Mouse (Mus musculus) liver, adult 2 months (tissue): Measurements from ENCODE around the gene Arhgap10. TPM values are rescaled to one million over a fixed set of nuclear protein-coding genes. Genes with fewer than 3 reads are reported as not detected.

ENCODE experiments used
- DNase-seq: peaks from one replicate; pipeline ENCODE4 v3.0.0-alpha.2; 2011; ENCODE audit warnings: low read depth, low spot score; ENCODE audit errors: extremely low read depth
- H3K27ac ChIP-seq: fragments of 200-500 bp; replicated peaks from 2 replicates; pipeline ENCODE4 v1.5.1; 2012; ENCODE audit warnings: low read depth, mild to moderate bottlenecking, control low read depth, inconsistent platforms, low read length; ENCODE audit not compliant: insufficient read depth
- H3K27me3 ChIP-seq: fragments of 200-500 bp; 2 replicates; pipeline ENCODE4 v1.6.1; 2012; ENCODE audit warnings: mild to moderate bottlenecking, moderate library complexity, low read length, inconsistent platforms; ENCODE audit not compliant: control insufficient read depth, insufficient read depth
- H3K36me3 ChIP-seq: fragments of 200-500 bp; 2 replicates; pipeline ENCODE4 v1.6.1; 2012; ENCODE audit warnings: low read length, inconsistent platforms; ENCODE audit not compliant: control insufficient read depth, insufficient read depth
- H3K4me1 ChIP-seq: fragments of 200-500 bp; 2 replicates; pipeline ENCODE4 v1.6.1; 2011; ENCODE audit warnings: low read length; ENCODE audit not compliant: control insufficient read depth, insufficient read depth
- H3K4me3 ChIP-seq: fragments of 200-500 bp; 2 replicates; pipeline ENCODE4 v1.5.1; 2011; ENCODE audit warnings: low read depth, mild to moderate bottlenecking, control low read depth, low read length, moderate library complexity; ENCODE audit not compliant: insufficient read depth
- H3K79me2 ChIP-seq: fragments of 200-500 bp; 2 replicates; pipeline ENCODE4 v1.6.1; 2012; ENCODE audit warnings: inconsistent platforms, mild to moderate bottlenecking, low read length, moderate library complexity; ENCODE audit not compliant: control insufficient read depth, insufficient read depth
- H3K9ac ChIP-seq: fragments of 200-500 bp; 2 replicates; pipeline ENCODE4 v1.6.1; 2012; ENCODE audit warnings: low read depth, mild to moderate bottlenecking, control low read depth, inconsistent platforms, low read length
- CTCF ChIP-seq: fragments of 200-500 bp; IDR thresholded peaks from 2 replicates; pipeline ENCODE4 v1.5.1; 2011; ENCODE audit warnings: low read depth, low read length, control low read depth
- POLR2A ChIP-seq: fragments of 200-500 bp; IDR thresholded peaks from 2 replicates; pipeline ENCODE4 v1.6.1; 2011; ENCODE audit warnings: low read length, control low read depth; ENCODE audit not compliant: insufficient read depth; ENCODE audit errors: extremely low read depth
- WGBS: fragments of 180-500 bp; shearing (Covaris S2); methylation state at CpG from one replicate; pipeline ENCODE4 v1.1.7; 2018; 5-methylcytosine and 5-hydroxymethylcytosine counted together
- polyA plus RNA-seq: library from polyadenylated mRNA; depleted of rRNA; stranded (reverse); fragments of >200 nt; gene quantifications from 2 replicates; pipeline ENCODE4 v1.2.3, GENCODE M21; 2012
- total RNA-seq: library from RNA; depleted of rRNA; stranded (reverse); fragments of >200 nt; gene quantifications from 2 replicates; pipeline ENCODE4 v1.2.3, GENCODE M21; 2014

Gene Arhgap10
- total and polyA plus RNA-seq, 2 experiments: 0.88 to 1.8 TPM

GRCm38 (mm10) chr8:77520601-77521000 lies 2.8 kb upstream of the Arhgap10 start:
- no peak overlapping the region for H3K4me3 ChIP-seq
- H3K9ac ChIP-seq: no peak overlapping the region
- no peak overlapping the region for H3K27ac ChIP-seq
- H3K4me1 ChIP-seq: peaks cover 5% of the 10 kb centered on the region
- no peak for TF ChIP-seq CTCF
- no peak for TF ChIP-seq POLR2A
- H3K79me2 ChIP-seq: no peaks in the 10 kb centered on the region
- H3K27me3 ChIP-seq: no peaks in the 10 kb centered on the region
- no peaks in the 10 kb centered on the region for H3K36me3 ChIP-seq
- DNase-seq: no peak
- 98% methylated on average over 4 of the region's 4 CpGs for WGBS

GRCm38 (mm10) chr8:77518201-77519115 lies 705 bp upstream of the Arhgap10 start:
- 19% methylated on average over 33 of the region's 33 CpGs for WGBS
- no peaks in the 10 kb centered on the region for H3K4me1 ChIP-seq
- TF ChIP-seq POLR2A (no peak), CTCF (no peak)

GRCm38 (mm10) chr8:77516845-77517244 lies 908 bp downstream of the Arhgap10 start:
- DNase-seq: peak; percentile 14
- Histone ChIP-seq H3K27me3 (no peaks in the 10 kb centered on the region), H3K9ac (peak overlapping the region; percentile 47; the same call in 1 of the 2 replicates), H3K27ac (no peak overlapping the region), H3K36me3 (no peaks in the 10 kb centered on the region), H3K4me3 (peak overlapping the region; percentile 61), H3K4me1 (no peaks in the 10 kb centered on the region), H3K79me2 (no peaks in the 10 kb centered on the region)
- 24% methylated on average over 10 of the region's 10 CpGs for WGBS
- no peak for TF ChIP-seq CTCF
- TF ChIP-seq POLR2A: no peak

More at GRCm38 (mm10) chr8:77518201-77519115, 705 bp upstream of the Arhgap10 start:
- H3K27ac ChIP-seq: peak overlapping the region; percentile 28; the same call in 1 of the 2 replicates
- peak overlapping the region; percentile 61 for H3K4me3 ChIP-seq
- H3K79me2 ChIP-seq: no peaks in the 10 kb centered on the region
- no peaks in the 10 kb centered on the region for H3K27me3 ChIP-seq
- no peaks in the 10 kb centered on the region for H3K36me3 ChIP-seq
- peak; percentile 9 for DNase-seq
- peak overlapping the region; percentile 49 for H3K9ac ChIP-seq

GRCm38 (mm10) chr8:77515786-77516185 lies 2.0 kb downstream of the Arhgap10 start:
- no peak overlapping the region for H3K9ac ChIP-seq
- 84% methylated on average over 8 of the region's 8 CpGs for WGBS
- H3K27me3 ChIP-seq: no peaks in the 10 kb centered on the region
- TF ChIP-seq CTCF: no peak
- no peak for TF ChIP-seq POLR2A
- H3K27ac ChIP-seq: no peak overlapping the region
- no peaks in the 10 kb centered on the region for H3K79me2 ChIP-seq
- no peak for DNase-seq
- no peaks in the 10 kb centered on the region for H3K4me1 ChIP-seq
- H3K36me3 ChIP-seq: no peaks in the 10 kb centered on the region
- no peak overlapping the region for H3K4me3 ChIP-seq

GRCm38 (mm10) chr8:77515201-77515600 lies 2.6 kb downstream of the Arhgap10 start:
- H3K9ac ChIP-seq: no peak overlapping the region
- H3K27me3 ChIP-seq: no peaks in the 10 kb centered on the region
- DNase-seq: no peak
- no peak overlapping the region for H3K27ac ChIP-seq
- no peaks in the 10 kb centered on the region for H3K79me2 ChIP-seq
- no peak overlapping the region for H3K4me3 ChIP-seq
- H3K4me1 ChIP-seq: no peaks in the 10 kb centered on the region
- H3K36me3 ChIP-seq: no peaks in the 10 kb centered on the region
- WGBS: 92% methylated on average over 8 of the region's 8 CpGs
- no peak for TF ChIP-seq CTCF
- no peak for TF ChIP-seq POLR2A
